Mouse (Mus musculus) megakaryocyte, embryonic 14.5 days (primary cell): ENCODE results near the gene Ptprg. TPM values are rescaled to one million over a fixed set of nuclear protein-coding genes. Genes with fewer than 3 reads are reported as not detected.

Experiments
- H3K27me3 ChIP-seq: replicated peaks from 2 replicates; pipeline ENCODE3; 2012; ENCODE audit warnings: inconsistent platforms
- H3K36me3 ChIP-seq: replicated peaks from 2 replicates; pipeline ENCODE3; 2012; ENCODE audit warnings: low read length, inconsistent platforms, mixed read lengths
- H3K4me1 ChIP-seq: 2 replicates; pipeline ENCODE4 v1.6.1; 2012; ENCODE audit warnings: inconsistent platforms
- H3K4me3 ChIP-seq: replicated peaks from 2 replicates; pipeline ENCODE3; 2012; ENCODE audit warnings: moderate library complexity, mild to moderate bottlenecking, inconsistent platforms
- H3K9me3 ChIP-seq: 2 replicates; pipeline ENCODE4 v1.6.1; 2012; ENCODE audit warnings: inconsistent platforms
- FLI1 ChIP-seq: IDR thresholded peaks from 2 replicates; pipeline ENCODE4 v1.6.1; 2012; ENCODE audit warnings: low read length, inconsistent platforms, mixed read lengths
- GATA1 ChIP-seq: IDR thresholded peaks from 3 replicates; pipeline ENCODE4 v1.6.1; 2012; ENCODE audit warnings: mixed read lengths, low read length, inconsistent platforms, borderline replicate concordance
- polyA plus RNA-seq: library from polyadenylated mRNA; stranded (reverse); fragments of >175 nt; gene quantifications from 2 replicates; pipeline ENCODE4 v1.2.3, GENCODE M21; 2012; ENCODE audit warnings: low replicate concordance; ENCODE audit not compliant: insufficient read depth

Ptprg gene
- polyA plus RNA-seq, 1 experiment, result 0.09 TPM

GRCm38 (mm10) chr14:11612426-11612825, 59.1 kb downstream of the Ptprg start:
- TF ChIP-seq GATA1 (no peak), FLI1 (no peak)

GRCm38 (mm10) chr14:11613146-11613545, 59.8 kb downstream of the Ptprg start:
- H3K27me3 ChIP-seq, result no peaks in the 10 kb centered on the region
- H3K9me3 ChIP-seq, result peaks cover 9% of the 10 kb centered on the region; the same call in 1 of the 2 replicates
- no peaks in the 10 kb centered on the region for H3K4me1 ChIP-seq
- no peak overlapping the region for H3K4me3 ChIP-seq
- TF ChIP-seq FLI1 (no peak), GATA1 (no peak)
- no peaks in the 10 kb centered on the region for H3K36me3 ChIP-seq

More at GRCm38 (mm10) chr14:11612426-11612825, 59.1 kb downstream of the Ptprg start:
- Histone ChIP-seq H3K27me3 (no peaks in the 10 kb centered on the region), H3K9me3 (peaks cover 4% of the 10 kb centered on the region; the same call in 1 of the 2 replicates), H3K36me3 (no peaks in the 10 kb centered on the region), H3K4me3 (no peak overlapping the region), H3K4me1 (no peaks in the 10 kb centered on the region)

GRCm38 (mm10) chr14:11615697-11616096, 62.4 kb downstream of the Ptprg start:
- no peak overlapping the region for H3K4me3 ChIP-seq
- no peaks in the 10 kb centered on the region for H3K27me3 ChIP-seq
- no peaks in the 10 kb centered on the region for H3K4me1 ChIP-seq
- H3K36me3 ChIP-seq, result no peaks in the 10 kb centered on the region
- no peak for TF ChIP-seq FLI1
- TF ChIP-seq GATA1, result no peak
- peaks cover 24% of the 10 kb centered on the region for H3K9me3 ChIP-seq

GRCm38 (mm10) chr14:11617362-11617761, 64.0 kb downstream of the Ptprg start:
- Histone ChIP-seq H3K27me3 (no peaks in the 10 kb centered on the region), H3K36me3 (no peaks in the 10 kb centered on the region), H3K4me3 (no peak overlapping the region), H3K4me1 (no peaks in the 10 kb centered on the region), H3K9me3 (peaks cover 24% of the 10 kb centered on the region)
- TF ChIP-seq FLI1 (no peak), GATA1 (no peak)

GRCm38 (mm10) chr14:11618140-11618705, 64.9 kb downstream of the Ptprg start:
- peaks cover 24% of the 10 kb centered on the region for H3K9me3 ChIP-seq
- TF ChIP-seq GATA1 (no peak), FLI1 (no peak)
- no peaks in the 10 kb centered on the region for H3K27me3 ChIP-seq
- H3K36me3 ChIP-seq, result no peaks in the 10 kb centered on the region
- no peaks in the 10 kb centered on the region for H3K4me1 ChIP-seq
- H3K4me3 ChIP-seq, result no peak overlapping the region

GRCm38 (mm10) chr14:11619606-11620005, 66.3 kb downstream of the Ptprg start:
- H3K9me3 ChIP-seq, result peaks cover 24% of the 10 kb centered on the region
- H3K36me3 ChIP-seq, result no peaks in the 10 kb centered on the region
- no peaks in the 10 kb centered on the region for H3K27me3 ChIP-seq
- TF ChIP-seq FLI1 (no peak), GATA1 (no peak)
- no peak overlapping the region for H3K4me3 ChIP-seq
- H3K4me1 ChIP-seq, result no peaks in the 10 kb centered on the region

GRCm38 (mm10) chr14:11620314-11620713, 67.0 kb downstream of the Ptprg start:
- TF ChIP-seq GATA1 (no peak), FLI1 (no peak)
- no peaks in the 10 kb centered on the region for H3K4me1 ChIP-seq
- H3K36me3 ChIP-seq, result no peaks in the 10 kb centered on the region
- no peak overlapping the region for H3K4me3 ChIP-seq
- H3K27me3 ChIP-seq, result no peaks in the 10 kb centered on the region
- peaks cover 28% of the 10 kb centered on the region for H3K9me3 ChIP-seq

GRCm38 (mm10) chr14:11620962-11621568, 67.7 kb downstream of the Ptprg start:
- Histone ChIP-seq H3K36me3 (no peaks in the 10 kb centered on the region), H3K4me3 (no peak overlapping the region), H3K9me3 (peaks cover 30% of the 10 kb centered on the region), H3K27me3 (no peaks in the 10 kb centered on the region), H3K4me1 (no peaks in the 10 kb centered on the region)
- TF ChIP-seq FLI1 (no peak), GATA1 (no peak)

GRCm38 (mm10) chr14:11623576-11623975, 70.2 kb downstream of the Ptprg start:
- H3K4me1 ChIP-seq, result no peaks in the 10 kb centered on the region
- H3K4me3 ChIP-seq, result no peak overlapping the region
- peaks cover 19% of the 10 kb centered on the region for H3K9me3 ChIP-seq
- TF ChIP-seq FLI1 (no peak), GATA1 (no peak)
- H3K36me3 ChIP-seq, result no peaks in the 10 kb centered on the region
- H3K27me3 ChIP-seq, result no peaks in the 10 kb centered on the region

GRCm38 (mm10) chr14:11630736-11631135, 77.4 kb downstream of the Ptprg start:
- Histone ChIP-seq H3K9me3 (peaks cover 9% of the 10 kb centered on the region; the same call in 1 of the 2 replicates), H3K27me3 (no peaks in the 10 kb centered on the region), H3K36me3 (no peaks in the 10 kb centered on the region), H3K4me3 (no peak overlapping the region), H3K4me1 (no peaks in the 10 kb centered on the region)
- no peak for TF ChIP-seq FLI1
- TF ChIP-seq GATA1, result no peak

GRCm38 (mm10) chr14:11631505-11631904, 78.2 kb downstream of the Ptprg start:
- Histone ChIP-seq H3K9me3 (peaks cover 9% of the 10 kb centered on the region; the same call in 1 of the 2 replicates), H3K4me1 (no peaks in the 10 kb centered on the region), H3K27me3 (no peaks in the 10 kb centered on the region), H3K36me3 (no peaks in the 10 kb centered on the region), H3K4me3 (no peak overlapping the region)
- no peak for TF ChIP-seq FLI1
- TF ChIP-seq GATA1, result no peak
